Mouse (Mus musculus) embryo, embryonic 10.5 days (tissue): ENCODE data around the gene Mok.

Experiments used
- DNase-seq: peaks from one replicate; pipeline ENCODE4 v3.0.0-alpha.2; 2015; ENCODE audit warnings: low spot score

The Mok gene

GRCm38 (mm10) chr12:110808848-110809247 lies 31.9 kb downstream of the Mok start:
- no peak for DNase-seq

GRCm38 (mm10) chr12:110808430-110808829 lies 32.3 kb downstream of the Mok start:
- peak; percentile 5 for DNase-seq

GRCm38 (mm10) chr12:110806301-110806970 lies 34.3 kb downstream of the Mok start:
- no peak for DNase-seq

- peak; percentile 36 for DNase-seq
These were observed 36.5 kb downstream of the Mok start for GRCm38 (mm10) chr12:110804261-110804660.

- no peak for DNase-seq
These were observed 38.0 kb downstream of the Mok start for GRCm38 (mm10) chr12:110802674-110803297.

- no peak for DNase-seq
These were observed 38.8 kb downstream of the Mok start for GRCm38 (mm10) chr12:110801876-110802464.

GRCm38 (mm10) chr12:110799226-110799625 lies 41.5 kb downstream of the Mok start:
- DNase-seq = no peak

- DNase-seq = no peak
These were observed 42.8 kb downstream of the Mok start for GRCm38 (mm10) chr12:110797842-110798431.

GRCm38 (mm10) chr12:110797202-110797601 lies 43.5 kb downstream of the Mok start:
- no peak for DNase-seq

- no peak for DNase-seq
These were observed 44.0 kb downstream of the Mok start for GRCm38 (mm10) chr12:110796748-110797147.

GRCm38 (mm10) chr12:110795035-110795434 lies 45.7 kb downstream of the Mok start:
- DNase-seq = no peak

- DNase-seq = no peak
These were observed 49.7 kb downstream of the Mok start for GRCm38 (mm10) chr12:110791026-110791425.

- no peak for DNase-seq
These were observed 50.2 kb downstream of the Mok start for GRCm38 (mm10) chr12:110790580-110790979.

GRCm38 (mm10) chr12:110786243-110786642 lies 54.5 kb downstream of the Mok start:
- DNase-seq = no peak

GRCm38 (mm10) chr12:110784211-110784610 lies 56.5 kb downstream of the Mok start:
- no peak for DNase-seq

GRCm38 (mm10) chr12:110782278-110782677 lies 58.5 kb downstream of the Mok start:
- DNase-seq = no peak

GRCm38 (mm10) chr12:110781181-110781580 lies 59.6 kb downstream of the Mok start:
- DNase-seq = no peak

GRCm38 (mm10) chr12:110779296-110779695 lies 61.4 kb downstream of the Mok start:
- DNase-seq = no peak

- DNase-seq = no peak
These were observed 62.9 kb downstream of the Mok start for GRCm38 (mm10) chr12:110777853-110778252.

- DNase-seq = peak; percentile 12
These were observed 64.9 kb downstream of the Mok start for GRCm38 (mm10) chr12:110775628-110776426.

GRCm38 (mm10) chr12:110771961-110772360 lies 68.8 kb downstream of the Mok start:
- DNase-seq = no peak
